Mouse (Mus musculus) embryo, embryonic 10.5 days (tissue): ENCODE measurements around the gene AL732309.1.

Source experiments
- DNase-seq: peaks from one replicate; pipeline ENCODE4 v3.0.0-alpha.2; 2015; ENCODE audit warnings: low spot score

Gene AL732309.1

GRCm38 (mm10) chr2:25246183-25247072 is at the start of gene AL732309.1:
TSS of gene AL732309.1 (minus strand) at chr2:25246863.
- no peak for DNase-seq

- DNase-seq: no peak
Observed at GRCm38 (mm10) chr2:25293706-25294105, 47.0 kb upstream of the AL732309.1 start.

- DNase-seq: peak; percentile 88
Observed at GRCm38 (mm10) chr2:25292856-25293255, 46.2 kb upstream of the AL732309.1 start.

- DNase-seq: no peak
Observed at GRCm38 (mm10) chr2:25292054-25292544, 45.4 kb upstream of the AL732309.1 start.

GRCm38 (mm10) chr2:25291184-25292053 is 44.8 kb upstream of the AL732309.1 start:
- DNase-seq: no peak

- no peak for DNase-seq
Observed at GRCm38 (mm10) chr2:25290816-25291130, 44.1 kb upstream of the AL732309.1 start.

- no peak for DNase-seq
Observed at GRCm38 (mm10) chr2:25290101-25290815, 43.6 kb upstream of the AL732309.1 start.

- DNase-seq: no peak
Observed at GRCm38 (mm10) chr2:25289651-25290050, 43.0 kb upstream of the AL732309.1 start, which contains the start of gene Lrrc26. TSS of gene Lrrc26 (plus strand) at chr2:25289915.

GRCm38 (mm10) chr2:25288734-25289345 is 42.2 kb upstream of the AL732309.1 start:
- DNase-seq: no peak

- DNase-seq: no peak
Observed at GRCm38 (mm10) chr2:25287927-25288649, 41.4 kb upstream of the AL732309.1 start, which contains the start of gene Tmem210. TSS of gene Tmem210 (plus strand) at chr2:25288145.

GRCm38 (mm10) chr2:25286837-25287636 is 40.4 kb upstream of the AL732309.1 start:
- DNase-seq: no peak

- DNase-seq: no peak
Observed at GRCm38 (mm10) chr2:25286314-25286713, 39.7 kb upstream of the AL732309.1 start.

- DNase-seq: no peak
Observed at GRCm38 (mm10) chr2:25285551-25285950, 38.9 kb upstream of the AL732309.1 start.

- DNase-seq: peak; percentile 89
Observed at GRCm38 (mm10) chr2:25278928-25279882, 32.5 kb upstream of the AL732309.1 start.

GRCm38 (mm10) chr2:25273010-25273409 is 26.3 kb upstream of the AL732309.1 start:
- DNase-seq: no peak

GRCm38 (mm10) chr2:25272515-25272914 is 25.9 kb upstream of the AL732309.1 start:
- no peak for DNase-seq

- DNase-seq: peak; percentile 98
Observed at GRCm38 (mm10) chr2:25271827-25272511, 25.3 kb upstream of the AL732309.1 start, which contains the start of the genes Ssna1 and Anapc2. TSS of gene Ssna1 (minus strand) at chr2:25272438. TSS of gene Anapc2 (plus strand) at chr2:25272478.

GRCm38 (mm10) chr2:25267746-25268309 is 21.2 kb upstream of the AL732309.1 start:
- no peak for DNase-seq
